Mouse (Mus musculus): ENCODE data around the gene Sort1. TPM values are rescaled to one million over a fixed set of nuclear protein-coding genes. Genes with fewer than 3 reads are reported as not detected.
A peak's percentile ranks its signal among the peaks of the same experiment; 100 is the strongest.
"Not testable (repeated sequence)": the region's sequence is repeated elsewhere in the genome, so short reads cannot be mapped to it uniquely, and the experiment has no call there.

Gene Sort1
- total RNA-seq (2014; fragmentation: Nextera tagmentation) (4.5 and 7.6 TPM in 2 replicates), total RNA-seq (2017) (5.8 and 7.7 TPM in 2 replicates)

- peak; percentile 88 for ATAC-seq (replicated peaks; ENCODE audit: low FRiP score, low TSS enrichment, poor library complexity, severe bottlenecking)
Observed at GRCm38 (mm10) chr3:108283781-108284601, at the start of gene Sort1. Sort1 (plus strand) TSS chr3:108284082.

- ATAC-seq (replicated peaks; ENCODE audit: low FRiP score, low TSS enrichment, poor library complexity, severe bottlenecking) = not testable (repeated sequence)
Observed at GRCm38 (mm10) chr3:108237474-108238102, 46.3 kb upstream of the Sort1 start.

- ATAC-seq (replicated peaks; ENCODE audit: low FRiP score, low TSS enrichment, poor library complexity, severe bottlenecking) = no peak
Observed at GRCm38 (mm10) chr3:108241243-108241839, 42.5 kb upstream of the Sort1 start.

- no peak for ATAC-seq (replicated peaks; ENCODE audit: low FRiP score, low TSS enrichment, poor library complexity, severe bottlenecking)
Observed at GRCm38 (mm10) chr3:108246857-108247256, 37.0 kb upstream of the Sort1 start.

- peak; percentile 99 for ATAC-seq (replicated peaks; ENCODE audit: low FRiP score, low TSS enrichment, poor library complexity, severe bottlenecking)
Observed at GRCm38 (mm10) chr3:108256719-108257637, 26.9 kb upstream of the Sort1 start, which contains the start of gene Psma5. Psma5 (plus strand) TSS chr3:108256926.

GRCm38 (mm10) chr3:108257831-108258500 is 25.9 kb upstream of the Sort1 start:
- ATAC-seq (replicated peaks; ENCODE audit: low FRiP score, low TSS enrichment, poor library complexity, severe bottlenecking) = no peak

- no peak for ATAC-seq (replicated peaks; ENCODE audit: low FRiP score, low TSS enrichment, poor library complexity, severe bottlenecking)
Observed at GRCm38 (mm10) chr3:108259319-108259718, 24.6 kb upstream of the Sort1 start.

- not testable (repeated sequence) for ATAC-seq (replicated peaks; ENCODE audit: low FRiP score, low TSS enrichment, poor library complexity, severe bottlenecking)
Observed at GRCm38 (mm10) chr3:108279495-108279894, 4.4 kb upstream of the Sort1 start.

GRCm38 (mm10) chr3:108282401-108283240 is 1.3 kb upstream of the Sort1 start:
- peak; percentile 62; the same call in 1 of the 2 replicates for ATAC-seq (replicated peaks; ENCODE audit: low FRiP score, low TSS enrichment, poor library complexity, severe bottlenecking)

GRCm38 (mm10) chr3:108283241-108283561 is 681 bp upstream of the Sort1 start:
- ATAC-seq (replicated peaks; ENCODE audit: low FRiP score, low TSS enrichment, poor library complexity, severe bottlenecking) = no peak

GRCm38 (mm10) chr3:108285078-108285711 is 1.3 kb downstream of the Sort1 start:
- ATAC-seq (replicated peaks; ENCODE audit: low FRiP score, low TSS enrichment, poor library complexity, severe bottlenecking) = no peak

GRCm38 (mm10) chr3:108286671-108287439 is 3.0 kb downstream of the Sort1 start:
- no peak for ATAC-seq (replicated peaks; ENCODE audit: low FRiP score, low TSS enrichment, poor library complexity, severe bottlenecking)

- ATAC-seq (replicated peaks; ENCODE audit: low FRiP score, low TSS enrichment, poor library complexity, severe bottlenecking) = no peak
Observed at GRCm38 (mm10) chr3:108287811-108288805, 4.2 kb downstream of the Sort1 start.

- ATAC-seq (replicated peaks; ENCODE audit: low FRiP score, low TSS enrichment, poor library complexity, severe bottlenecking) = no peak
Observed at GRCm38 (mm10) chr3:108289311-108290130, 5.6 kb downstream of the Sort1 start.

All from megakaryocyte-erythroid progenitor cell, adult 5-6 weeks (primary cell).